ENCODE assay signal across 8 mouse cellular contexts in genomic region chr16:92953936-92954654, GRCm38 (mm10).
DNase-seq lines count a peak whose midpoint lies in the region; ATAC-seq and TF ChIP-seq lines count a peak whose summit lies in the region.

No protein-coding gene starts in this region.

- 0 out of 2 replicates have a peak, but pooled peaks cover 2% of the 10 kb centered on the region for H3K4me1 ChIP-seq in neural tube, embryonic 15.5 days
- peaks cover 4% of the 10 kb centered on the region; the same call in 1 of the 2 replicates for H3K4me1 ChIP-seq in embryonic facial prominence, embryonic 11.5 days (ENCODE audit: control insufficient read depth, insufficient read depth, low read length)
- peaks cover 11% of the 10 kb centered on the region for H3K4me1 ChIP-seq in heart, embryonic 16.5 days (ENCODE audit: control insufficient read depth, insufficient read depth, low read length)
- H3K4me1 ChIP-seq in limb, embryonic 12.5 days (replicated peaks): peaks cover 41% of the 10 kb centered on the region
- H3K4me1 ChIP-seq in stomach, postnatal 0 days (replicated peaks; ENCODE audit: control insufficient read depth, insufficient read depth): no peaks in the 10 kb centered on the region; the same call in 1 of the 2 replicates

- no peak for TF ChIP-seq EP300 in stomach, postnatal 0 days (optimal IDR thresholded peaks at IDR 0.05)

- peak; percentile 43 for DNase-seq in neural tube, embryonic 10.5 days (ENCODE audit: extremely low spot score, low spot score)
- DNase-seq in embryonic facial prominence, embryonic 11.5 days (ENCODE audit: low spot score): peak; percentile 77
- DNase-seq in stomach, postnatal 0 days (ENCODE audit: low spot score): peak; percentile 38
- no peak for DNase-seq in left cerebral cortex, adult 9 months (ENCODE audit: low spot score in 2 of 2)

- no peaks in the 10 kb centered on the region for H3K9me3 ChIP-seq in neural tube, embryonic 15.5 days (replicated peaks)
- H3K9me3 ChIP-seq in embryonic facial prominence, embryonic 11.5 days (replicated peaks; ENCODE audit: control insufficient read depth, low read length): no peaks in the 10 kb centered on the region
- no peaks in the 10 kb centered on the region for H3K9me3 ChIP-seq in heart, embryonic 16.5 days (replicated peaks; ENCODE audit: control insufficient read depth, low read length)
- H3K9me3 ChIP-seq in limb, embryonic 12.5 days: no peaks in the 10 kb centered on the region
- no peaks in the 10 kb centered on the region for H3K9me3 ChIP-seq in stomach, postnatal 0 days (ENCODE audit: control insufficient read depth, low read length)

- H3K4me2 ChIP-seq in neural tube, embryonic 15.5 days: no peak overlapping the region
- no peak overlapping the region; the same call in 1 of the 2 replicates for H3K4me2 ChIP-seq in embryonic facial prominence, embryonic 11.5 days (ENCODE audit: low read depth, low read length)
- no peak overlapping the region for H3K4me2 ChIP-seq in heart, embryonic 16.5 days (ENCODE audit: low read depth, low read length)
- no peak overlapping the region for H3K4me2 ChIP-seq in limb, embryonic 12.5 days
- H3K4me2 ChIP-seq in stomach, postnatal 0 days (replicated peaks; ENCODE audit: low read depth): no peak overlapping the region

- H3K4me3 ChIP-seq in neural tube, embryonic 15.5 days (replicated peaks): no peak overlapping the region
- H3K4me3 ChIP-seq in embryonic facial prominence, embryonic 11.5 days (ENCODE audit: low read depth, low read length): no peak overlapping the region
- no peak overlapping the region for H3K4me3 ChIP-seq in heart, embryonic 16.5 days (ENCODE audit: low read length)
- H3K4me3 ChIP-seq in limb, embryonic 12.5 days (replicated peaks): no peak overlapping the region
- no peak overlapping the region for H3K4me3 ChIP-seq in stomach, postnatal 0 days (ENCODE audit: low read depth, low read length)

- no peak overlapping the region for H3K27ac ChIP-seq in neural tube, embryonic 15.5 days (replicated peaks)
- H3K27ac ChIP-seq in embryonic facial prominence, embryonic 11.5 days (replicated peaks; ENCODE audit: low read depth, low read length): 0 out of 2 replicates have a peak overlapping the region, but pooled peaks have one; percentile 48
- peak overlapping the region; percentile 32 for H3K27ac ChIP-seq in heart, embryonic 16.5 days (ENCODE audit: low read length)
- peak overlapping the region; percentile 81 for H3K27ac ChIP-seq in limb, embryonic 12.5 days
- no peak overlapping the region for H3K27ac ChIP-seq in stomach, postnatal 0 days (replicated peaks)

- ATAC-seq in neural tube, embryonic 15.5 days (ENCODE audit: low FRiP score): no peak
- ATAC-seq in embryonic facial prominence, embryonic 11.5 days (replicated peaks; ENCODE audit: insufficient number of reproducible peaks, low FRiP score, low TSS enrichment, low read depth): 0 out of 2 replicates have a peak, but pooled peaks have one; percentile 9
- ATAC-seq in heart, embryonic 16.5 days (replicated peaks; ENCODE audit: extremely low read depth, insufficient read depth, low FRiP score): peak; percentile 72
- ATAC-seq in limb, embryonic 12.5 days (ENCODE audit: insufficient number of reproducible peaks, insufficient read depth, low FRiP score, low TSS enrichment, low read depth): 0 out of 2 replicates have a peak, but pooled peaks have one; percentile 52
- peak; percentile 63 for ATAC-seq in stomach, postnatal 0 days (ENCODE audit: low FRiP score, low TSS enrichment)
- no peak for ATAC-seq in cerebellum, adult (ENCODE audit: insufficient number of reproducible peaks, low FRiP score, low TSS enrichment)

- TF ChIP-seq CTCF in stomach, postnatal 0 days (IDR thresholded peaks at IDR 0.05; ENCODE audit: low read depth): 0 out of 2 replicates have a peak, but pooled peaks have one; percentile 2

- no peak overlapping the region for H3K9ac ChIP-seq in neural tube, embryonic 15.5 days (replicated peaks)
- no peak overlapping the region for H3K9ac ChIP-seq in embryonic facial prominence, embryonic 11.5 days (replicated peaks; ENCODE audit: low read length)
- no peak overlapping the region for H3K9ac ChIP-seq in heart, embryonic 16.5 days (ENCODE audit: low read length)
- no peak overlapping the region for H3K9ac ChIP-seq in limb, embryonic 12.5 days (replicated peaks)
- no peak overlapping the region for H3K9ac ChIP-seq in stomach, postnatal 0 days (ENCODE audit: low read length)

- 56% methylated on average over 11 of the region's 11 CpGs for WGBS in neural tube, embryonic 15.5 days
- WGBS in embryonic facial prominence, embryonic 11.5 days: 45% methylated on average over 11 of the region's 11 CpGs
- 49% methylated on average over 11 of the region's 11 CpGs for WGBS in heart, embryonic 16.5 days
- WGBS in limb, embryonic 12.5 days: 29% methylated on average over 11 of the region's 11 CpGs
- WGBS in stomach, postnatal 0 days: 46% methylated on average over 11 of the region's 11 CpGs

- H3K27me3 ChIP-seq in neural tube, embryonic 15.5 days (replicated peaks): no peaks in the 10 kb centered on the region
- H3K27me3 ChIP-seq in embryonic facial prominence, embryonic 11.5 days (ENCODE audit: control insufficient read depth, insufficient read depth, low read length): no peaks in the 10 kb centered on the region
- H3K27me3 ChIP-seq in heart, embryonic 16.5 days (ENCODE audit: control insufficient read depth, insufficient read depth, low read length): no peaks in the 10 kb centered on the region
- 0 out of 2 replicates have a peak, but pooled peaks cover 4% of the 10 kb centered on the region for H3K27me3 ChIP-seq in limb, embryonic 12.5 days
- no peaks in the 10 kb centered on the region for H3K27me3 ChIP-seq in stomach, postnatal 0 days (ENCODE audit: control insufficient read depth, insufficient read depth, low read length)

- H3K36me3 ChIP-seq in neural tube, embryonic 15.5 days: no peaks in the 10 kb centered on the region
- H3K36me3 ChIP-seq in embryonic facial prominence, embryonic 11.5 days (replicated peaks; ENCODE audit: control insufficient read depth, insufficient read depth, low read depth, low read length): no peaks in the 10 kb centered on the region
- no peaks in the 10 kb centered on the region for H3K36me3 ChIP-seq in heart, embryonic 16.5 days (ENCODE audit: control insufficient read depth, insufficient read depth)
- H3K36me3 ChIP-seq in limb, embryonic 12.5 days: no peaks in the 10 kb centered on the region
- no peaks in the 10 kb centered on the region for H3K36me3 ChIP-seq in stomach, postnatal 0 days (ENCODE audit: control insufficient read depth, insufficient read depth, low read length)

Comparison
In these comparisons a context has a peak if more than half of its experiments do, and no peak if none do; other contexts are left out.
1. DNase-seq: peak in neural tube, embryonic 10.5 days (single experiment), embryonic facial prominence, embryonic 11.5 days (single experiment) and stomach, postnatal 0 days (single experiment); none in left cerebral cortex, adult 9 months (0 of 2).
2. ATAC-seq: peak in embryonic facial prominence, embryonic 11.5 days (single experiment), heart, embryonic 16.5 days (single experiment), limb, embryonic 12.5 days (single experiment) and stomach, postnatal 0 days (single experiment); none in neural tube, embryonic 15.5 days (single experiment) and cerebellum, adult (single experiment).
3. H3K27ac ChIP-seq: peak in embryonic facial prominence, embryonic 11.5 days (single experiment), heart, embryonic 16.5 days (single experiment) and limb, embryonic 12.5 days (single experiment); none in neural tube, embryonic 15.5 days (single experiment) and stomach, postnatal 0 days (single experiment).